Mouse (Mus musculus) kidney, embryonic 15.5 days (tissue): ENCODE data around the gene Ptcd1. TPM values are rescaled to one million over a fixed set of nuclear protein-coding genes. Genes with fewer than 3 reads are reported as not detected.

Source experiments
- ATAC-seq: fragments of 200-750 bp; cut with Nextera tagmentation; replicated peaks from 2 replicates; pipeline ENCODE4 v1.8.0; 2017; ENCODE audit warnings: moderate TSS enrichment; ENCODE audit not compliant: low FRiP score
- H3K27ac ChIP-seq: fragments of 300-500 bp; sonication (generic); 2 replicates; pipeline ENCODE4 v1.5.1; 2015; ENCODE audit warnings: mild to moderate bottlenecking, inconsistent platforms
- H3K27me3 ChIP-seq: fragments of 300-500 bp; sonication (generic); 2 replicates; pipeline ENCODE4 v1.6.1; 2015; ENCODE audit warnings: inconsistent platforms
- H3K36me3 ChIP-seq: fragments of 300-500 bp; sonication (generic); 2 replicates; pipeline ENCODE4 v1.6.1; 2015; ENCODE audit warnings: inconsistent platforms
- H3K4me1 ChIP-seq: fragments of 300-500 bp; sonication (generic); 2 replicates; pipeline ENCODE4 v1.6.1; 2015; ENCODE audit warnings: inconsistent platforms
- H3K4me2 ChIP-seq: fragments of 300-500 bp; sonication (generic); 2 replicates; pipeline ENCODE4 v1.6.1; 2015; ENCODE audit warnings: moderate library complexity, mild to moderate bottlenecking, inconsistent platforms
- H3K4me3 ChIP-seq: fragments of 300-500 bp; sonication (generic); replicated peaks from 2 replicates; pipeline ENCODE4 v1.5.1; 2015; ENCODE audit warnings: mild to moderate bottlenecking, inconsistent platforms
- H3K9ac ChIP-seq: fragments of 300-500 bp; sonication (generic); 2 replicates; pipeline ENCODE4 v1.6.1; 2015; ENCODE audit warnings: mild to moderate bottlenecking, inconsistent platforms
- H3K9me3 ChIP-seq: fragments of 300-500 bp; sonication (generic); replicated peaks from 2 replicates; pipeline ENCODE4 v1.6.1; 2016; ENCODE audit warnings: inconsistent platforms
- WGBS: fragments of 180-500 bp; shearing (Covaris S2); methylation state at CpG from one replicate; pipeline ENCODE4 v1.1.7; 2015; ENCODE audit warnings: mixed read lengths; 5-methylcytosine and 5-hydroxymethylcytosine counted together
- polyA plus RNA-seq: library from polyadenylated mRNA; unstranded; fragments of >200 nt; fragmentation: Nextera tagmentation; extraction: Ambion mirVana; gene quantifications from 2 replicates; pipeline ENCODE4 v1.2.1, GENCODE M21; 2015

The Ptcd1 gene
- polyA plus RNA-seq, 1 experiment from 2014 or later: 17.4 TPM

- no peaks in the 10 kb centered on the region for H3K27me3 ChIP-seq
- no peaks in the 10 kb centered on the region for H3K9me3 ChIP-seq
- no peak overlapping the region for H3K27ac ChIP-seq
- no peak for ATAC-seq
- H3K4me3 ChIP-seq: peak overlapping the region; percentile 63
- WGBS: 77% methylated on average over 7 of the region's 7 CpGs
- peak overlapping the region; percentile 92 for H3K4me2 ChIP-seq
- H3K9ac ChIP-seq: no peak overlapping the region
- H3K36me3 ChIP-seq: peaks cover 24% of the 10 kb centered on the region
- H3K4me1 ChIP-seq: peaks cover 19% of the 10 kb centered on the region
These were observed 33.5 kb upstream of the Ptcd1 start for GRCm38 (mm10) chr5:145200387-145200786.

- H3K9ac ChIP-seq: peak within 1 kb of the TSS; percentile 92
- H3K9me3 ChIP-seq: no peaks in the 10 kb centered on the region
- no peak for ATAC-seq
- peaks cover 56% of the 10 kb centered on the region for H3K36me3 ChIP-seq
- peak within 1 kb of the TSS; percentile 86 for H3K27ac ChIP-seq
- H3K4me1 ChIP-seq: peaks cover 20% of the 10 kb centered on the region
- 95% methylated on average over 2 of the region's 2 CpGs for WGBS
- no peaks in the 10 kb centered on the region for H3K27me3 ChIP-seq
- H3K4me3 ChIP-seq: peak within 1 kb of the TSS; percentile 81
- H3K4me2 ChIP-seq: peak within 1 kb of the TSS; percentile 73
These were observed 25.1 kb upstream of the Ptcd1 start, which contains the start of gene Atp5j2 for GRCm38 (mm10) chr5:145191962-145192361. Gene Atp5j2 (minus strand): TSS chr5:145192062.

- ATAC-seq: peak; percentile 92
- Histone ChIP-seq H3K4me3 (peak overlapping the region; percentile 81), H3K9ac (peak overlapping the region; percentile 92), H3K27ac (peak overlapping the region; percentile 86), H3K27me3 (no peaks in the 10 kb centered on the region), H3K4me2 (peak overlapping the region; percentile 73), H3K9me3 (no peaks in the 10 kb centered on the region), H3K4me1 (peaks cover 20% of the 10 kb centered on the region), H3K36me3 (peaks cover 58% of the 10 kb centered on the region)
- under 1% methylated on average over 41 of the region's 41 CpGs for WGBS
These were observed 24.2 kb upstream of the Ptcd1 start for GRCm38 (mm10) chr5:145190875-145191798.

- no peaks in the 10 kb centered on the region for H3K9me3 ChIP-seq
- 43% methylated on average over 5 of the region's 5 CpGs for WGBS
- H3K27ac ChIP-seq: no peak overlapping the region
- H3K4me2 ChIP-seq: peak overlapping the region; percentile 73
- peaks cover 20% of the 10 kb centered on the region for H3K4me1 ChIP-seq
- no peak for ATAC-seq
- H3K9ac ChIP-seq: peak overlapping the region; percentile 92
- H3K4me3 ChIP-seq: peak overlapping the region; percentile 81
- H3K27me3 ChIP-seq: no peaks in the 10 kb centered on the region
- peaks cover 58% of the 10 kb centered on the region for H3K36me3 ChIP-seq
These were observed 23.5 kb upstream of the Ptcd1 start for GRCm38 (mm10) chr5:145190373-145190772.

GRCm38 (mm10) chr5:145189416-145189815 lies 22.5 kb upstream of the Ptcd1 start:
- H3K9me3 ChIP-seq: no peaks in the 10 kb centered on the region
- ATAC-seq: no peak
- H3K36me3 ChIP-seq: peaks cover 58% of the 10 kb centered on the region
- H3K27ac ChIP-seq: no peak overlapping the region
- H3K27me3 ChIP-seq: no peaks in the 10 kb centered on the region
- 93% methylated on average over 6 of the region's 6 CpGs for WGBS
- no peak overlapping the region for H3K4me3 ChIP-seq
- H3K4me2 ChIP-seq: no peak overlapping the region
- H3K4me1 ChIP-seq: peaks cover 20% of the 10 kb centered on the region
- no peak overlapping the region for H3K9ac ChIP-seq

- no peak overlapping the region for H3K27ac ChIP-seq
- ATAC-seq: no peak
- H3K36me3 ChIP-seq: peaks cover 91% of the 10 kb centered on the region
- H3K9me3 ChIP-seq: no peaks in the 10 kb centered on the region
- no peak overlapping the region for H3K9ac ChIP-seq
- H3K4me1 ChIP-seq: peaks cover 11% of the 10 kb centered on the region
- H3K4me3 ChIP-seq: no peak overlapping the region
- no peaks in the 10 kb centered on the region for H3K27me3 ChIP-seq
- no peak overlapping the region for H3K4me2 ChIP-seq
- WGBS: 92% methylated on average over 2 of the region's 2 CpGs
These were observed 18.3 kb upstream of the Ptcd1 start for GRCm38 (mm10) chr5:145185244-145185643.

GRCm38 (mm10) chr5:145178461-145178980 lies 11.6 kb upstream of the Ptcd1 start:
- 77% methylated on average over 18 of the region's 18 CpGs for WGBS
- Histone ChIP-seq H3K27me3 (no peaks in the 10 kb centered on the region), H3K4me2 (no peak overlapping the region), H3K9ac (no peak overlapping the region), H3K9me3 (no peaks in the 10 kb centered on the region), H3K27ac (no peak overlapping the region), H3K4me1 (no peaks in the 10 kb centered on the region), H3K4me3 (no peak overlapping the region), H3K36me3 (peaks cover 100% of the 10 kb centered on the region)
- ATAC-seq: no peak

- WGBS: under 1% methylated on average over 27 of the region's 28 CpGs
- Histone ChIP-seq H3K4me1 (peaks cover 37% of the 10 kb centered on the region), H3K9ac (peak overlapping the region; percentile 94), H3K27ac (peak overlapping the region; percentile 90), H3K36me3 (peaks cover 48% of the 10 kb centered on the region), H3K4me3 (peak overlapping the region; percentile 98), H3K4me2 (peak overlapping the region; percentile 85), H3K9me3 (no peaks in the 10 kb centered on the region), H3K27me3 (no peaks in the 10 kb centered on the region)
- ATAC-seq: peak; percentile 65
These were observed 376 bp upstream of the Ptcd1 start for GRCm38 (mm10) chr5:145167306-145167661.

GRCm38 (mm10) chr5:145165184-145165583 lies 1.7 kb downstream of the Ptcd1 start:
- no peak for ATAC-seq
- Histone ChIP-seq H3K4me2 (no peak overlapping the region), H3K9me3 (no peaks in the 10 kb centered on the region), H3K4me1 (peaks cover 37% of the 10 kb centered on the region), H3K4me3 (no peak overlapping the region), H3K9ac (no peak overlapping the region), H3K27ac (no peak overlapping the region; the same call in 1 of the 2 replicates), H3K27me3 (no peaks in the 10 kb centered on the region), H3K36me3 (peaks cover 48% of the 10 kb centered on the region)
- 86% methylated on average over 15 of the region's 15 CpGs for WGBS

GRCm38 (mm10) chr5:145164710-145165109 lies 2.2 kb downstream of the Ptcd1 start:
- H3K4me1 ChIP-seq: peaks cover 37% of the 10 kb centered on the region
- peak overlapping the region; percentile 24; the same call in 1 of the 2 replicates for H3K4me2 ChIP-seq
- no peak overlapping the region; the same call in 1 of the 2 replicates for H3K27ac ChIP-seq
- H3K4me3 ChIP-seq: no peak overlapping the region
- no peak for ATAC-seq
- H3K27me3 ChIP-seq: no peaks in the 10 kb centered on the region
- H3K9ac ChIP-seq: no peak overlapping the region
- H3K36me3 ChIP-seq: peaks cover 49% of the 10 kb centered on the region
- no peaks in the 10 kb centered on the region for H3K9me3 ChIP-seq
- WGBS: 51% methylated on average over 3 of the region's 3 CpGs

GRCm38 (mm10) chr5:145161361-145161760 lies 5.5 kb downstream of the Ptcd1 start:
- Histone ChIP-seq H3K4me2 (no peak overlapping the region), H3K27ac (no peak overlapping the region), H3K9ac (no peak overlapping the region), H3K9me3 (no peaks in the 10 kb centered on the region), H3K27me3 (no peaks in the 10 kb centered on the region), H3K4me3 (no peak overlapping the region), H3K36me3 (peaks cover 77% of the 10 kb centered on the region), H3K4me1 (peaks cover 22% of the 10 kb centered on the region)
- ATAC-seq: no peak
- WGBS: 96% methylated on average over 14 of the region's 14 CpGs

- Histone ChIP-seq H3K36me3 (peaks cover 93% of the 10 kb centered on the region), H3K4me2 (no peak overlapping the region), H3K9ac (no peak overlapping the region), H3K4me1 (no peaks in the 10 kb centered on the region), H3K9me3 (no peaks in the 10 kb centered on the region), H3K27ac (no peak overlapping the region), H3K4me3 (no peak overlapping the region), H3K27me3 (no peaks in the 10 kb centered on the region)
- no peak for ATAC-seq
- 92% methylated on average over 5 of the region's 5 CpGs for WGBS
These were observed 14.2 kb downstream of the Ptcd1 start for GRCm38 (mm10) chr5:145152690-145153089.
